ENCODE assay signal across 8 mouse cellular contexts in the genomic region with DNA sequence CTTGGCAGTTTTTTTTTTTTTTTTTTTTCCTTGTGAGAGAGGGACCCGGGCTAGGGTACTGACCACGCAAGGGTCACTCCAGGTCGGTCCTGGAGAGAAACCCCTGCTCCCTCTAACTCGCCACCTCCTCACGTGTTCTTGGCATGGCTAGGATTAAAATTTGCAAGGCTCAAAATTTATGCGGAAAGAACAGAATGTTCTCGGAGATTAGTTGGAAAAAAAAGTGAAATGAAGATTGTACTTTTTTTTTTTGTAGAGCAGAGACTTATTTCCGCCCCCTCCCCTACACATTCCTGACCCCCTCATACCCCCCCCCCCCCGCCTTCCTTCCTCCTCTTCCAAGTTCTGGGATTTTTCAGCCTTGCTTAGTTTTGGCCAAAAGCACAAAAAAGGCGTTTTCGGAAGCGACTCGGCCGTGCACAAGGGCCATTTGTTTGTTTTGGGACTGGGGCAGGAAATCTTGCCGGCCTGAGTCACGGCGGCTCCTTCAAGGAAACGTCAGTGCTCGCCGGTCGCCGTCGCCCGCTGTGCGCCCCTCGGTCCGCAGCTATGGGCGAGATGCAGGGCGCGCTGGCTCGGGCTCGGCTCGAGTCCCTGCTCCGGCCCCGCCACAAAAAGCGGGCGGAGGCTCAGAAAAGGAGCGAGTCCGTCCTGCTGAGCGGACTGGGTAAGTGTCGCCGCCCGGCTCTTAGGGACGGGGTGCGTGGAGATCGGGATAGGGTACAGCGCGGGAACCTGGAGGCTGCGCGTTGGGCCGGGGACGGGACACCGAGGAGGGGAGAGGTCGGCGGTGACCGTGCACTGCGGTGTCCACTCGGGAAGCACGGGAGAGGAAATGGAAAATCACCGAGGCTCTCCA.
DNase-seq lines count a peak whose midpoint lies in the region; ATAC-seq and TF ChIP-seq lines count a peak whose summit lies in the region.

No protein-coding gene starts in this region.

- peak; percentile 23; the same call in 1 of the 2 replicates for TF ChIP-seq POLR2A in bone marrow, adult 2 months (IDR thresholded peaks at IDR 0.05; ENCODE audit: borderline replicate concordance, control insufficient read depth, low read depth, low read length)

- under 1% methylated on average over 60 of the region's 60 CpGs for WGBS in bone marrow, adult 2 months
- WGBS in forebrain, embryonic 12.5 days = under 1% methylated on average over 53 of the region's 60 CpGs
- WGBS in macrophage (ENCODE audit: missing documents) = under 1% methylated on average over 58 of the region's 60 CpGs

- peak; percentile 68; the same call in 1 of the 2 replicates for ATAC-seq in forebrain, embryonic 12.5 days (ENCODE audit: low FRiP score)

- H3K4me2 ChIP-seq in forebrain, embryonic 12.5 days = peak overlapping the region; percentile 79

- peaks cover 32% of the 10 kb centered on the region for H3K79me2 ChIP-seq in macrophage (ENCODE audit: inconsistent target)

- peak overlapping the region; percentile 71 for H3K4me3 ChIP-seq in bone marrow, adult 2 months (replicated peaks; ENCODE audit: control insufficient read depth, low read depth, low read length)
- H3K4me3 ChIP-seq in forebrain, embryonic 12.5 days (replicated peaks) = peak overlapping the region; percentile 63
- H3K4me3 ChIP-seq in macrophage (ENCODE audit: inconsistent target) = peak overlapping the region; percentile 77

- no peak; the same call in 1 of the 2 replicates for TF ChIP-seq CTCF in bone marrow, adult 2 months (IDR thresholded peaks at IDR 0.05; ENCODE audit: control insufficient read depth, insufficient read depth, low read length)

- H3K4me1 ChIP-seq in bone marrow, adult 2 months (ENCODE audit: control insufficient read depth, insufficient read depth, low read length) = no peaks in the 10 kb centered on the region
- H3K4me1 ChIP-seq in forebrain, embryonic 12.5 days = peaks cover 16% of the 10 kb centered on the region

- DNase-seq in layer of hippocampus, adult 18-20 months (ENCODE audit: low spot score in 2 of 2) = peak; percentile 10 to 36
- DNase-seq in layer of hippocampus, postnatal 10 days (ENCODE audit: low spot score in 2 of 2) = no peak
- DNase-seq in heart, postnatal 25 days (ENCODE audit: low spot score) = peak; percentile 76
- peak; percentile 78 to 86 for DNase-seq in kidney, postnatal 4 days
- peak; percentile 62 to 84 for DNase-seq in spleen, postnatal 4 days (ENCODE audit: low spot score in 2 of 2)

- intact Hi-C loops in heart, postnatal 25 days (cut with DNase I) = loop anchor here (1.0 to 5.0 kb wide), 6 partner anchors 41 to 393 kb away; no protein-coding TSS in a partner anchor

- H3K27ac ChIP-seq in bone marrow, adult 2 months (ENCODE audit: control insufficient read depth, insufficient read depth, low read depth, low read length, poor library complexity) = peak overlapping the region; percentile 93
- peak overlapping the region; percentile 71 for H3K27ac ChIP-seq in forebrain, embryonic 12.5 days
- peak overlapping the region; percentile 92 for H3K27ac ChIP-seq in macrophage

- H3K9me3 ChIP-seq in forebrain, embryonic 12.5 days = no peaks in the 10 kb centered on the region

- H3K9ac ChIP-seq in forebrain, embryonic 12.5 days = peak overlapping the region; percentile 57

- H3K27me3 ChIP-seq in forebrain, embryonic 12.5 days = peaks cover 27% of the 10 kb centered on the region

- H3K36me3 ChIP-seq in forebrain, embryonic 12.5 days (replicated peaks) = peaks cover 7% of the 10 kb centered on the region; the same call in 1 of the 2 replicates
- H3K36me3 ChIP-seq in macrophage (ENCODE audit: inconsistent target) = peaks cover 27% of the 10 kb centered on the region; the same call in 1 of the 2 replicates

Comparison
In these comparisons a context has a peak if more than half of its experiments do, and no peak if none do; other contexts are left out.
1. DNase-seq: peak in layer of hippocampus, adult 18-20 months (2 of 2), heart, postnatal 25 days (single experiment), kidney, postnatal 4 days (2 of 2) and spleen, postnatal 4 days (2 of 2); none in layer of hippocampus, postnatal 10 days (0 of 2).
2. Peak in every context shown above with its lines, with median percentiles within 50 percentile points of each other: H3K27ac ChIP-seq and H3K4me3 ChIP-seq.